Mouse (Mus musculus): ENCODE results near the gene Fastkd3. TPM values are rescaled to one million over a fixed set of nuclear protein-coding genes. Genes with fewer than 3 reads are reported as not detected.

Gene Fastkd3
- polyA plus RNA-seq, 1 experiment from 2014 or later = 42.8 TPM

DNA sequence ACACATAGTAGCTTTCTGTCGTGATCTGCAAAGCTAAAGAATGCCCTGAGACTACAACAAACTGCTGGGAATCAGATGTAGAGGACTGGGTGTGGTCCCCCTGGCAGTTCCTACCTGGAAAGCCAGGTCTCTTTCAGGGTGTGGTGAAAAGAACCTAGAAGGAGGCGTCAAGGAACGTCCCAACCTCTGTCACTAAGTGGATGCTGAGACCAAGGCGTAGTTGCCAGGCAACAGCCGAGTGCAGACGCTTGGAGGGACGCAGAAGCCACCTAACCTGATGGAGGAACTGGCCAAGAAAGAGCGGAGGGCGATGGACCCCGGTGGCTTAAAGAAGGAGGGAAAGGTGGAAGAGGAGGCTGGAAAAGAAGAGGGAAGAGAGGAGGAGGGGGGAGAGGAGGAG, 15.2 kb downstream of the Fastkd3 start, which contains the start of gene 1700001L19Rik:
1700001L19Rik (plus strand) TSS at position 223 of the 400 bp plus-strand sequence.
- Histone ChIP-seq H3K9me3 (replicated peaks; ENCODE audit: control insufficient read depth, low read length) (no peaks in the 10 kb centered on the region; the same call in 1 of the 2 replicates), H3K27me3 (ENCODE audit: control insufficient read depth, insufficient read depth, low read length) (no peaks in the 10 kb centered on the region), H3K4me1 (ENCODE audit: control insufficient read depth, insufficient read depth, low read length) (no peaks in the 10 kb centered on the region), H3K9ac (replicated peaks; ENCODE audit: low read length) (0 out of 2 replicates have a peak within 1 kb of the TSS, but pooled peaks have one; percentile 9), H3K4me2 (ENCODE audit: low read depth, low read length) (peak within 1 kb of the TSS; percentile 37), H3K36me3 (replicated peaks; ENCODE audit: control insufficient read depth, insufficient read depth, low read depth, low read length) (peaks cover 4% of the 10 kb centered on the region), H3K27ac (replicated peaks; ENCODE audit: low read depth, low read length) (no peak within 1 kb of the TSS), H3K4me3 (ENCODE audit: low read depth, low read length) (peak within 1 kb of the TSS; percentile 14; the same call in 1 of the 2 replicates)
- 9% methylated on average over 9 of the region's 10 CpGs for WGBS
- ATAC-seq (replicated peaks; ENCODE audit: insufficient number of reproducible peaks, low FRiP score, low TSS enrichment, low read depth) (no peak), DNase-seq (ENCODE audit: low spot score) (no peak)

DNA sequence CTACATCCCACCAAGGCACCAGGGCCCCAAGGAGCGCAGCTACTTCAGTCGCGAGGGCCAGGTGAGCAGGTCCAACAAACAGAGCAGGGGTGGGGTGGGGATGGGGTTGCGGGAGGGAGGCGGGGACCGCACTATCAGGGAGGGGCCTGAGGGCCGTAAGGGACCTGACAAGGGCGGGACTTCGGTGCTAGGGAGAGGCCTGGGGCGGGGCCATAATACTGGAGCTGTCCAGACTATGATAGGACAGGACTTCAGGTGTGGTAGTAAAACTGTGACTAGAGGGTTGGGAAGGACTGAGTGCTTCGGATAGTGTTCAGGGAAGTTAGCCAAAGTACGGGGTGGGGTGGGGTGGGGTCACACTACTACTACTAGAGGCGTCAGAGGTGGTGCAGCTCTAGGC, 15.6 kb downstream of the Fastkd3 start:
- no peaks in the 10 kb centered on the region for H3K4me1 ChIP-seq (ENCODE audit: control insufficient read depth, insufficient read depth, low read length)
- H3K27ac ChIP-seq (replicated peaks; ENCODE audit: low read depth, low read length) = no peak overlapping the region
- no peaks in the 10 kb centered on the region; the same call in 1 of the 2 replicates for H3K9me3 ChIP-seq (replicated peaks; ENCODE audit: control insufficient read depth, low read length)
- peak overlapping the region; percentile 37 for H3K4me2 ChIP-seq (ENCODE audit: low read depth, low read length)
- 8% methylated on average over 13 of the region's 13 CpGs for WGBS
- 0 out of 2 replicates have a peak, but pooled peaks have one; percentile 46 for ATAC-seq (replicated peaks; ENCODE audit: insufficient number of reproducible peaks, low FRiP score, low TSS enrichment, low read depth)
- H3K9ac ChIP-seq (replicated peaks; ENCODE audit: low read length) = 0 out of 2 replicates have a peak overlapping the region, but pooled peaks have one; percentile 9
- no peaks in the 10 kb centered on the region for H3K27me3 ChIP-seq (ENCODE audit: control insufficient read depth, insufficient read depth, low read length)
- H3K36me3 ChIP-seq (replicated peaks; ENCODE audit: control insufficient read depth, insufficient read depth, low read depth, low read length) = peaks cover 3% of the 10 kb centered on the region
- no peak for DNase-seq (ENCODE audit: low spot score)
- peak overlapping the region; percentile 14; the same call in 1 of the 2 replicates for H3K4me3 ChIP-seq (ENCODE audit: low read depth, low read length)

DNA sequence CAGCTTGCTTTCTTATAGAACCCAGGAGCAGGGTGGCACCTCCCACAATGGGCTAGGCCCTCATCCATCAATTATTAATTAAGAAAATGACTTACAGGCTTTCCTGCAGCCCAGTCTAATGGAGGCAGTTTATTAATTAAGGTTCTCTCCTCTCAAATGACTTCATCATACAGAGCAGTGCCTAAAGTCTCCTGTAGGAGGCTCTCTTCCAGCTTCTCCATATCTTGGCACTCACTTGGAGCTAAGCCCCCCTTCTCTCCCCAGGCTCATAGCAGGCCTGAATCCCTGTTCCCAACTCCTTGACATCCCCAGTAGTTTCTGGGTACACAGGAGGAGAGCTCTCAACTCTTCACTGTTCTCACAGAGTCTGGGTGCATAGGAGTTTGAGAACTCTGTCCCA, 16.9 kb downstream of the Fastkd3 start:
- no peaks in the 10 kb centered on the region for H3K4me1 ChIP-seq (ENCODE audit: control insufficient read depth, insufficient read depth, low read length)
- H3K36me3 ChIP-seq (replicated peaks; ENCODE audit: control insufficient read depth, insufficient read depth, low read depth, low read length) = no peaks in the 10 kb centered on the region
- H3K9me3 ChIP-seq (replicated peaks; ENCODE audit: control insufficient read depth, low read length) = no peaks in the 10 kb centered on the region
- no peaks in the 10 kb centered on the region for H3K27me3 ChIP-seq (ENCODE audit: control insufficient read depth, insufficient read depth, low read length)
- no peak overlapping the region for H3K9ac ChIP-seq (replicated peaks; ENCODE audit: low read length)
- DNase-seq (ENCODE audit: low spot score) = peak; percentile 8
- H3K4me2 ChIP-seq (ENCODE audit: low read depth, low read length) = no peak overlapping the region
- no peak overlapping the region for H3K4me3 ChIP-seq (ENCODE audit: low read depth, low read length)
- no peak for ATAC-seq (replicated peaks; ENCODE audit: insufficient number of reproducible peaks, low FRiP score, low TSS enrichment, low read depth)
- no peak overlapping the region for H3K27ac ChIP-seq (replicated peaks; ENCODE audit: low read depth, low read length)

DNA sequence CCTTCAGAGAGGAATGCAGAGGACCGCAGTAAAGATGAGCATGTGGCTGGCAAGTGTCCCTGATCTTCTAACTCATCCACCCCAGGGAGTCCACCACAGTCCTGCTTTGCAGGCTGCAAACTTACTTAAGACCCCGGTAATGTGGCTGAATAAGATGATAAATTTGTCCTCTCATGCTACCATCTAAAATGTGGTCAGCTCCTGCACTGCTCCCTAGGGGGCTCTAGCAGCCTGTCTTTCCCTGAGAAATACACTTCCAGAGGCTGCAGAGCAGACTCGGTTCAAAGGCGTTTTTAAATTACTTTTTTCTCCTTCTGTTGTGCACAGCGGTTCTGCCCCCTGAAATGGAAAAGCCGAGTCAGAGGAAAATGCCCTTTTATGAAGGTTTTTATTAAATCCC, 19.1 kb downstream of the Fastkd3 start:
- Histone ChIP-seq H3K4me3 (ENCODE audit: low read depth, low read length) (no peak overlapping the region), H3K4me1 (ENCODE audit: control insufficient read depth, insufficient read depth, low read length) (no peaks in the 10 kb centered on the region), H3K9me3 (replicated peaks; ENCODE audit: control insufficient read depth, low read length) (no peaks in the 10 kb centered on the region), H3K9ac (replicated peaks; ENCODE audit: low read length) (no peak overlapping the region), H3K27me3 (ENCODE audit: control insufficient read depth, insufficient read depth, low read length) (no peaks in the 10 kb centered on the region), H3K36me3 (replicated peaks; ENCODE audit: control insufficient read depth, insufficient read depth, low read depth, low read length) (no peaks in the 10 kb centered on the region), H3K27ac (replicated peaks; ENCODE audit: low read depth, low read length) (no peak overlapping the region), H3K4me2 (ENCODE audit: low read depth, low read length) (no peak overlapping the region)
- WGBS = 25% methylated on average over 6 of the region's 6 CpGs
- peak; percentile 54 for DNase-seq (ENCODE audit: low spot score)
- no peak for ATAC-seq (replicated peaks; ENCODE audit: insufficient number of reproducible peaks, low FRiP score, low TSS enrichment, low read depth)

DNA sequence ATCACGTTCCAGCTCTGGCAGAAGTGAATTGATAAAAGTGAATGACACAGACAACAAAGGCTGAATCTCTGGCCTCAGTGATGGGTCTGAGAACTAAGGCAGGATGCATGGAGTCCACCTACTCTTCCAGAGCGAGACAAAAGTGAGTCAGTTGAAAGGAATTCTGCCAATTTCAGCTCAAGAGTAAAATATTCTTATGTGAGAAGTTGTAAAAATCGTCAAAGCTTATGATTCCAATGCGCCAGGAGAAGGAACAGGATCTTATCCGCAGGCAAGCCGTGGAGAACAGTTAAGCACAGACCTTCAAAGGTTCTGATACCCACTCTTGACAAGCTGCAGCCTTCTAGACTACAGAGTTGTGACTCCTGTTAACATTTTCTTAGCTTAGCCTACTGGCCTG, 21.1 kb downstream of the Fastkd3 start:
- Histone ChIP-seq H3K27ac (replicated peaks; ENCODE audit: low read depth, low read length) (no peak overlapping the region), H3K27me3 (ENCODE audit: control insufficient read depth, insufficient read depth, low read length) (no peaks in the 10 kb centered on the region), H3K4me3 (ENCODE audit: low read depth, low read length) (no peak overlapping the region), H3K9ac (replicated peaks; ENCODE audit: low read length) (no peak overlapping the region), H3K36me3 (replicated peaks; ENCODE audit: control insufficient read depth, insufficient read depth, low read depth, low read length) (no peaks in the 10 kb centered on the region), H3K4me1 (ENCODE audit: control insufficient read depth, insufficient read depth, low read length) (no peaks in the 10 kb centered on the region), H3K9me3 (replicated peaks; ENCODE audit: control insufficient read depth, low read length) (no peaks in the 10 kb centered on the region), H3K4me2 (ENCODE audit: low read depth, low read length) (no peak overlapping the region)
- ATAC-seq (replicated peaks; ENCODE audit: insufficient number of reproducible peaks, low FRiP score, low TSS enrichment, low read depth) = no peak
- no peak for DNase-seq (ENCODE audit: low spot score)
- 76% methylated on average over 6 of the region's 6 CpGs for WGBS

DNA sequence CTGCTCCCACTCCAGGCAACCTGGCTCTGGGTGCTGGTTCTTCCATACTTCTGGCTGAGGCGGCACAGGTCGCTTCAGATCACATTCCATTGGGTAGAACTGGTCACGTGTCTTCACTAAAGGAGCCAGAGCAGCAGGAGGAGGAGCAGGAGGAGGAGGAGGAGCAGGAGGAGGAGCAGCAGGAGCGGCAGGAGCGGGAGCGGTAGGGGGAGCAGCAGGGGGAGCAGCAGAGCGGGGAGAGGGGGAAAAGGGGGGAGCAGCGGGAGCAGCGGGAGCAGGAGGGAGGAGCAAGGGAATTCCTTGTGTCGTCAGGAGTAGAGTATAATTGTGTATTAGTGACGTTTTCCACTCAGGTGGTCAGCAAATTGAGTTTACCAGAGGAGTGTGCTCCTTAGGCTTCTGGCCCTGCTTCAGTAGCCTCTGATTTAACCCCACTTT, 23.7 kb downstream of the Fastkd3 start:
- 2% methylated on average over 9 of the region's 11 CpGs for WGBS
- H3K4me3 ChIP-seq (ENCODE audit: low read depth, low read length) = peak overlapping the region; percentile 17
- H3K27ac ChIP-seq (replicated peaks; ENCODE audit: low read depth, low read length) = no peak overlapping the region
- H3K4me2 ChIP-seq (ENCODE audit: low read depth, low read length) = peak overlapping the region; percentile 27
- no peak overlapping the region; the same call in 1 of the 2 replicates for H3K9ac ChIP-seq (replicated peaks; ENCODE audit: low read length)
- peak; percentile 60 for ATAC-seq (replicated peaks; ENCODE audit: insufficient number of reproducible peaks, low FRiP score, low TSS enrichment, low read depth)
- H3K9me3 ChIP-seq (replicated peaks; ENCODE audit: control insufficient read depth, low read length) = no peaks in the 10 kb centered on the region
- no peaks in the 10 kb centered on the region for H3K36me3 ChIP-seq (replicated peaks; ENCODE audit: control insufficient read depth, insufficient read depth, low read depth, low read length)
- H3K4me1 ChIP-seq (ENCODE audit: control insufficient read depth, insufficient read depth, low read length) = no peaks in the 10 kb centered on the region
- peak; percentile 65 for DNase-seq (ENCODE audit: low spot score)
- no peaks in the 10 kb centered on the region for H3K27me3 ChIP-seq (ENCODE audit: control insufficient read depth, insufficient read depth, low read length)

DNA sequence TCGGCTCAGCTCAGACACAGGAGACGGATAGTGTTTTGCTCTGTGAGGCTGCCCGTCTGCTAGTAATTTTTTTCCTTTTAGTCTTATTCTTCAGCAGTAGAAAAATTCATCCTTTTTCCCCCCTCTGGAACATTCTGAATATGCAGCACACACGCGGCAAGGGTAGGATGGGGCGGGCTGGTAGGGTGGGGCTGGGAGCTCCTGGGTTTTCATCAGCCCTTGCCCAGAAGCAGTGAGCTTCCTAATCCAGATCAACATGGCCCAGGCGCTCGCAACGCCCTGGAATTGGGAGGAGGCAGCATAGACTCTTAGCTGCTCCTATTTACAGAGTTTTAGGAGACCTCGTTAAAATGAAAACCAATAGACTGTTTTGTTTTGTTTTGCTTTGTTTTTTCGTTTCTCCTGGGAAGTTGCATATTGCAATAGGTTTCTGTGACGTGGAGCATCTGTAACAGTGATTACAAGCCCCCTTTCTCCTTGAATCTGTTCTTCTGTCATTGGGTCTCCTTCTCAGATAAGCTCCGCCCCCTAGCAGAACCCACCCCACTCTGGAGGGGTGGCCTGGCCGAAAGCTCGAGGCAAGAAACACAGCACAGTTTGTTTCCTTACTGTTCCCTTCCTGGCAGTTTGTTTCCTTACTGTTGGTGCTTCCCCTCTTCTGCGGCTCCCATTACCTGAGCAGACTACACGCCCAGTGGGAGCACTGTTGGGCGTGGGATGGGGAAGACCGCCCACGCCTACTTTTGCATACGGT, 25.8 kb downstream of the Fastkd3 start:
- Histone ChIP-seq H3K9ac (replicated peaks; ENCODE audit: low read length) (no peak overlapping the region; the same call in 1 of the 2 replicates), H3K36me3 (replicated peaks; ENCODE audit: control insufficient read depth, insufficient read depth, low read depth, low read length) (no peaks in the 10 kb centered on the region), H3K4me1 (ENCODE audit: control insufficient read depth, insufficient read depth, low read length) (no peaks in the 10 kb centered on the region), H3K27ac (replicated peaks; ENCODE audit: low read depth, low read length) (no peak overlapping the region), H3K9me3 (replicated peaks; ENCODE audit: control insufficient read depth, low read length) (no peaks in the 10 kb centered on the region), H3K27me3 (ENCODE audit: control insufficient read depth, insufficient read depth, low read length) (no peaks in the 10 kb centered on the region), H3K4me2 (ENCODE audit: low read depth, low read length) (peak overlapping the region; percentile 10; the same call in 1 of the 2 replicates), H3K4me3 (ENCODE audit: low read depth, low read length) (no peak overlapping the region)
- peak; percentile 32 for DNase-seq (ENCODE audit: low spot score)
- 48% methylated on average over 21 of the region's 21 CpGs for WGBS
- no peak for ATAC-seq (replicated peaks; ENCODE audit: insufficient number of reproducible peaks, low FRiP score, low TSS enrichment, low read depth)

DNA sequence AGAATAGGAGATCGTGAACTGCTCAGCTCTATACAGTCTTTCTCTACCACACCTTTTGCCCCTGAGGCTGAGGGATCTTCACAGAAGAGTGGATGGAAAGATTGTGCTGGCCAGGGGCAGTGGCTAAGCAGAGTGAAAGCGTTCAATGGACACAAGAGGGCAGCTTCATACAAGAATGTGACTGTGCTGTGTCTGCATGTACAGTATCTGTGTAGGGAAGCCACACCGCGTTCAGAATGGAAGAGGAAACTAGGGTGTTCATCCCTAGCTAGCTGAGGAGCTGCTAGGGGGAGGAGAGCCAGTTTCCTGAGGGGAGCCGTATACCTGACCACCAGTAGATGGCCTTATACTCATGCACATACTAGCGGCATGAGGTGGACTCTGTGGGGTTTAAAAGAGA, 40.8 kb downstream of the Fastkd3 start:
- no peak for ATAC-seq (replicated peaks; ENCODE audit: insufficient number of reproducible peaks, low FRiP score, low TSS enrichment, low read depth)
- H3K27me3 ChIP-seq (ENCODE audit: control insufficient read depth, insufficient read depth, low read length) = no peaks in the 10 kb centered on the region
- 64% methylated on average over 6 of the region's 6 CpGs for WGBS

More for the DNA sequence above, 40.8 kb downstream of the Fastkd3 start:
- H3K4me3 ChIP-seq (ENCODE audit: low read depth, low read length) = no peak overlapping the region
- no peak for DNase-seq (ENCODE audit: low spot score)
- H3K4me1 ChIP-seq (ENCODE audit: control insufficient read depth, insufficient read depth, low read length) = no peaks in the 10 kb centered on the region
- no peak overlapping the region for H3K4me2 ChIP-seq (ENCODE audit: low read depth, low read length)
- H3K36me3 ChIP-seq (replicated peaks; ENCODE audit: control insufficient read depth, insufficient read depth, low read depth, low read length) = no peaks in the 10 kb centered on the region
- H3K27ac ChIP-seq (replicated peaks; ENCODE audit: low read depth, low read length) = no peak overlapping the region
- no peak overlapping the region for H3K9ac ChIP-seq (replicated peaks; ENCODE audit: low read length)
- H3K9me3 ChIP-seq (replicated peaks; ENCODE audit: control insufficient read depth, low read length) = no peaks in the 10 kb centered on the region

All from embryonic facial prominence, embryonic 11.5 days (tissue).